Mouse (Mus musculus): ENCODE results near the gene Cdc42ep4. TPM values are rescaled to one million over a fixed set of nuclear protein-coding genes. Genes with fewer than 3 reads are reported as not detected.

Gene Cdc42ep4
- total and polyA plus RNA-seq, 3 experiments = 2.3 to 8.1 (median 3.4) TPM

DNA sequence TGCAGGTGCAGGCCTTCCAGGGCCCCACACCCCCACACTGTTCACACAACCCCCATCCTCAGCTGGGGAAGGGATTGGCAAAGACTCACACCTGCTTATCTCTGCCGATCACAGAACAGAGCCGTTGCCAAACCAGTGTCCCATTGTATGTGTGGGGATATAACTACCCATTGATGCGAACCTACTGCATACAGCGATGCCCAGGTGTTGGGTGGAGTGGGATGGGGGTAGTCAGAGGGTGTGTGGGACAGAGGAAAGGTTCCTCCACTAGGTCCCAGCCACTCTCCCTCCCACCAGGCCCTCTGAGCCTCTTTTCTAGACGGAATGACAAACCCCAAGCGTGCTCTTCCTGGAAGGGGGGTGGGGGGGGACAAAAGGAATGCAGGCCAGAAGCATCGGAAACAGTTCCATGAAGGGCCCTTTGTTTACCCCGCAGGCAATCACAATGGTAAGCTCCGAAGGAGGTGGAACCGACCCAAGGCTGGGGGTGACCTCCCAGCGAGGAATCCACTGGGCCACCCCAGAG, 41.9 kb downstream of the Cdc42ep4 start, which contains the start of gene Cpsf4l:
Cpsf4l (minus strand) TSS at position 287 of the 526 bp plus-strand sequence.
- no peaks in the 10 kb centered on the region for H3K79me2 ChIP-seq (replicated peaks; ENCODE audit: control insufficient read depth, extremely low read depth, insufficient read depth, poor library complexity, severe bottlenecking)
- H3K27ac ChIP-seq (ENCODE audit: insufficient read depth, low read depth) = no peak within 1 kb of the TSS
- no peaks in the 10 kb centered on the region for H3K9me3 ChIP-seq (replicated peaks; ENCODE audit: low read length)
- no peak for TF ChIP-seq RAD21 (IDR thresholded peaks at IDR 0.05; ENCODE audit: low read depth, low read length)
- no peak for TF ChIP-seq MAFK (IDR thresholded peaks at IDR 0.05; ENCODE audit: insufficient replicate concordance, low read length)
- no peak for TF ChIP-seq JUND (conservative IDR thresholded peaks at IDR 0.05; ENCODE audit: low read depth, low read length)
- TF ChIP-seq ZNF384 (IDR thresholded peaks at IDR 0.05; ENCODE audit: low read depth, low read length) = no peak
- no peak for TF ChIP-seq NRF1 (IDR thresholded peaks at IDR 0.05; ENCODE audit: low read depth, low read length)
- no peak for TF ChIP-seq UBTF (IDR thresholded peaks at IDR 0.05; ENCODE audit: low read depth, low read length)
- no peak for TF ChIP-seq ELF1 (IDR thresholded peaks at IDR 0.05; ENCODE audit: low read depth, low read length)
- TF ChIP-seq ZC3H11A (IDR thresholded peaks at IDR 0.05; ENCODE audit: low read depth, low read length) = no peak
- H3K36me3 ChIP-seq (replicated peaks in 1 of 2; ENCODE audit: control insufficient read depth in 1 of 2, insufficient read depth in 1 of 2, low read length in 1 of 2) = peaks cover 0 to 19% of the 10 kb centered on the region in 2 experiments
- no peaks in the 10 kb centered on the region for H3K27me3 ChIP-seq (replicated peaks)
- H3K4me1 ChIP-seq (ENCODE audit: control insufficient read depth in 1 of 2, insufficient read depth in 2 of 2) = peaks cover 0 to under 1% of the 10 kb centered on the region in 2 experiments; a peak in 1 of 4 replicates
- H3K4me3 ChIP-seq (replicated peaks in 1 of 3; ENCODE audit: low read depth in 2 of 3, low read length in 2 of 3, poor library complexity in 1 of 3) = no peak within 1 kb of the TSS
- DNase-seq (ENCODE audit: extremely low read depth) = no peak
- H3K9ac ChIP-seq (ENCODE audit: insufficient read depth, low read depth) = no peak within 1 kb of the TSS
- H3K4me2 ChIP-seq (ENCODE audit: insufficient read depth, low read depth, poor library complexity, severe bottlenecking) = no peak within 1 kb of the TSS
- dilution Hi-C loops (cut with MboI; ENCODE audit: extremely low pct_ligation_motif_present, extremely low pct_unique_long_range_greater_than_20kb, low sequenced_read_pairs) = no loop called here
- in situ Hi-C loops (cut with MboI; ENCODE audit: low pct_ligation_motif_present, low pct_unique_long_range_greater_than_20kb, low sequenced_read_pairs) = loop anchor here (25.0 kb wide), 1 partner anchor 953 kb away; the partner anchor contains the start of gene Rpl38

DNA sequence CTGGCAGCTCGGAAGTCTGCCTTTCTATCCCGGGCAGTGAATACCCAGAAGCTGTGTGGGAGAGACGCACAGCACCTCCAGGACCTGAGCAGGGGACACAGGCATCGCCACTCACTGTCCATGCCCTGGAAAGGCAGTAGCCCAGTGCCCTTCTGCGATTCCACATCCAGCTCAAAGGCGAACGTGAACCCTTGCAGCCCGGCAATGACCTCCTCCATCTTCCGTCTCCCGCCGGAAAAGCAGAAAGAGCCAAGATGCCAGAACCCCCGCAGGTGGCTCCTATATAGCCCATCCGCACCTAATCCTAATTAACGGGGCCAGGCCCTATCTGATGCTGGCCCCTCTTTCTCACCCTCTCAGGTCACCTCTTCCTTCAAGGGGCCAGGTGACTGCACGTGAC, 42.4 kb downstream of the Cdc42ep4 start:
- dilution Hi-C loops (cut with MboI; ENCODE audit: extremely low pct_ligation_motif_present, extremely low pct_unique_long_range_greater_than_20kb, low sequenced_read_pairs) = no loop called here
- H3K36me3 ChIP-seq (replicated peaks in 1 of 2; ENCODE audit: control insufficient read depth in 1 of 2, insufficient read depth in 1 of 2, low read length in 1 of 2) = peaks cover 0 to 19% of the 10 kb centered on the region in 2 experiments
- no peak overlapping the region for H3K27ac ChIP-seq (ENCODE audit: insufficient read depth, low read depth)
- no peak overlapping the region for H3K4me2 ChIP-seq (ENCODE audit: insufficient read depth, low read depth, poor library complexity, severe bottlenecking)
- in situ Hi-C loops (cut with MboI; ENCODE audit: low pct_ligation_motif_present, low pct_unique_long_range_greater_than_20kb, low sequenced_read_pairs) = loop anchor here (25.0 kb wide), 1 partner anchor 953 kb away; the partner anchor contains the start of gene Rpl38
- no peak for DNase-seq (ENCODE audit: extremely low read depth)
- no peak for TF ChIP-seq ZC3H11A (IDR thresholded peaks at IDR 0.05; ENCODE audit: low read depth, low read length)
- TF ChIP-seq NRF1 (IDR thresholded peaks at IDR 0.05; ENCODE audit: low read depth, low read length) = no peak
- no peak for TF ChIP-seq TBP (conservative IDR thresholded peaks at IDR 0.05; ENCODE audit: low read depth, low read length)
- no peak for TF ChIP-seq UBTF (IDR thresholded peaks at IDR 0.05; ENCODE audit: low read depth, low read length)
- no peak for TF ChIP-seq MAZ (IDR thresholded peaks at IDR 0.05; ENCODE audit: low read depth, low read length)
- peaks cover 0 to 4% of the 10 kb centered on the region in 2 experiments; a peak in 1 of 4 replicates for H3K4me1 ChIP-seq (ENCODE audit: control insufficient read depth in 1 of 2, insufficient read depth in 2 of 2)
- no peaks in the 10 kb centered on the region for H3K27me3 ChIP-seq (replicated peaks)
- H3K9me3 ChIP-seq (replicated peaks; ENCODE audit: low read length) = no peaks in the 10 kb centered on the region
- no peak overlapping the region for H3K9ac ChIP-seq (ENCODE audit: insufficient read depth, low read depth)
- no peak overlapping the region for H3K4me3 ChIP-seq (replicated peaks in 1 of 3; ENCODE audit: low read depth in 2 of 3, low read length in 2 of 3, poor library complexity in 1 of 3)
- H3K79me2 ChIP-seq (replicated peaks; ENCODE audit: control insufficient read depth, extremely low read depth, insufficient read depth, poor library complexity, severe bottlenecking) = no peaks in the 10 kb centered on the region

DNA sequence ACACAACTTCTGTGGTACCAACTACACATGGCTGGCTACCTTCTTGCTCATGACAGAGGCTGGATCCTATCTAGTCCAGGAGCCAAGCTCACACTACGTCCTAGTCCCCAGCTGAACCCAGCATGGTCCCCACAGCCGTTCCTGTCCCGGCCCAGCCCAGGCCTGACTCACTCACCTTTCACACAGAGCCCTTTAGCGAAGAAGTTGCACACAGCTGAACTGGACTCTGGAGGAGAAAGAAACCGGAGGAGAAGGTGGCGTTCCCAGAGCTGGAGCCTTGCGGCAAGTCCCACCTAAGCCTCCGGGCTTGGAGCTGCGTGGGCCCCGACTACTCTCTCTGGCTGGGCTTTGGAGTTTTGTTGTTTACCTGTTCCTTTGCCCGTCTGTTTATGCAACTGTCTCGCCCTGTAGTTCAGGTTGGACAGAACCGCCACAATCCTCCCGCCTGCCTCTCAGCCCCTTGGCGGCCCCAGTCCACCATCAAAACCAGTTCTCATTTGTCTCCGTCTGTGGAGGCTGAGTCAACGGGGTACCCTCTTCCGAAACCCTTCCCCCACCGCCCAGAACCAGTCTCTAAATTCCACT, 43.0 kb downstream of the Cdc42ep4 start:
- TF ChIP-seq MAZ (IDR thresholded peaks at IDR 0.05; ENCODE audit: low read depth, low read length) = no peak
- in situ Hi-C loops (cut with MboI; ENCODE audit: low pct_ligation_motif_present, low pct_unique_long_range_greater_than_20kb, low sequenced_read_pairs) = loop anchor here (25.0 kb wide), 1 partner anchor 954 kb away; the partner anchor contains the start of gene Rpl38

More for the DNA sequence above, 43.0 kb downstream of the Cdc42ep4 start:
- Histone ChIP-seq H3K27me3 (replicated peaks) (no peaks in the 10 kb centered on the region), H3K4me3 (replicated peaks in 1 of 3; ENCODE audit: low read depth in 2 of 3, low read length in 2 of 3, poor library complexity in 1 of 3) (no peak overlapping the region), H3K79me2 (replicated peaks; ENCODE audit: control insufficient read depth, extremely low read depth, insufficient read depth, poor library complexity, severe bottlenecking) (no peaks in the 10 kb centered on the region), H3K36me3 (replicated peaks in 1 of 2; ENCODE audit: control insufficient read depth in 1 of 2, insufficient read depth in 1 of 2, low read length in 1 of 2) (peaks cover 0 to 21% of the 10 kb centered on the region in 2 experiments), H3K27ac (ENCODE audit: insufficient read depth, low read depth) (no peak overlapping the region), H3K9ac (ENCODE audit: insufficient read depth, low read depth) (no peak overlapping the region), H3K4me1 (ENCODE audit: control insufficient read depth in 1 of 2, insufficient read depth in 2 of 2) (peaks cover 0 to 9% of the 10 kb centered on the region in 2 experiments; a peak in 2 of 4 replicates), H3K9me3 (replicated peaks; ENCODE audit: low read length) (no peaks in the 10 kb centered on the region), H3K4me2 (ENCODE audit: insufficient read depth, low read depth, poor library complexity, severe bottlenecking) (no peak overlapping the region)
- dilution Hi-C loops (cut with MboI; ENCODE audit: extremely low pct_ligation_motif_present, extremely low pct_unique_long_range_greater_than_20kb, low sequenced_read_pairs) = no loop called here
- no peak for DNase-seq (ENCODE audit: extremely low read depth)
